Mouse (Mus musculus): ENCODE measurements at regions not wholly inside any gene's neighbourhood (a gene's known extent, or its start where the extent isn't known, plus 50 kb on each side); places are given as distances from the start of the nearest gene placed in this dataset.

- Histone ChIP-seq H3K4me1 (ENCODE audit: control insufficient read depth, insufficient read depth, low read length) (no peaks in the 10 kb centered on the region), H3K4me2 (ENCODE audit: low read depth, low read length) (no peak overlapping the region), H3K9ac (replicated peaks; ENCODE audit: low read length) (no peak overlapping the region), H3K9me3 (replicated peaks; ENCODE audit: control insufficient read depth, low read length) (no peaks in the 10 kb centered on the region), H3K4me3 (ENCODE audit: low read depth, low read length) (no peak overlapping the region), H3K36me3 (replicated peaks; ENCODE audit: control insufficient read depth, insufficient read depth, low read depth, low read length) (no peaks in the 10 kb centered on the region), H3K27me3 (ENCODE audit: control insufficient read depth, insufficient read depth, low read length) (no peaks in the 10 kb centered on the region), H3K27ac (replicated peaks; ENCODE audit: low read depth, low read length) (no peak overlapping the region)
- WGBS = 66% methylated on average over 6 of the region's 6 CpGs
- DNase-seq (ENCODE audit: low spot score) = no peak
- ATAC-seq (replicated peaks; ENCODE audit: insufficient number of reproducible peaks, low FRiP score, low TSS enrichment, low read depth) = no peak
Measured at GRCm38 (mm10) chr7:135823884-135824750, 108.0 kb upstream of the Mki67 start.

GRCm38 (mm10) chr7:135829246-135829645 lies 113.1 kb upstream of the Mki67 start:
- DNase-seq (ENCODE audit: low spot score) = no peak
- no peak overlapping the region for H3K4me3 ChIP-seq (ENCODE audit: low read depth, low read length)
- H3K9ac ChIP-seq (replicated peaks; ENCODE audit: low read length) = no peak overlapping the region
- no peak overlapping the region for H3K4me2 ChIP-seq (ENCODE audit: low read depth, low read length)
- 82% methylated on average over 2 of the region's 2 CpGs for WGBS
- no peaks in the 10 kb centered on the region for H3K36me3 ChIP-seq (replicated peaks; ENCODE audit: control insufficient read depth, insufficient read depth, low read depth, low read length)
- no peaks in the 10 kb centered on the region for H3K9me3 ChIP-seq (replicated peaks; ENCODE audit: control insufficient read depth, low read length)
- no peak overlapping the region for H3K27ac ChIP-seq (replicated peaks; ENCODE audit: low read depth, low read length)
- 0 out of 2 replicates have a peak, but pooled peaks cover 3% of the 10 kb centered on the region for H3K27me3 ChIP-seq (ENCODE audit: control insufficient read depth, insufficient read depth, low read length)
- H3K4me1 ChIP-seq (ENCODE audit: control insufficient read depth, insufficient read depth, low read length) = no peaks in the 10 kb centered on the region; the same call in 1 of the 2 replicates
- no peak for ATAC-seq (replicated peaks; ENCODE audit: insufficient number of reproducible peaks, low FRiP score, low TSS enrichment, low read depth)

GRCm38 (mm10) chr7:135833425-135833824 lies 117.3 kb upstream of the Mki67 start:
- Histone ChIP-seq H3K9me3 (replicated peaks; ENCODE audit: control insufficient read depth, low read length) (no peaks in the 10 kb centered on the region), H3K9ac (replicated peaks; ENCODE audit: low read length) (no peak overlapping the region), H3K27me3 (ENCODE audit: control insufficient read depth, insufficient read depth, low read length) (0 out of 2 replicates have a peak, but pooled peaks cover 3% of the 10 kb centered on the region), H3K36me3 (replicated peaks; ENCODE audit: control insufficient read depth, insufficient read depth, low read depth, low read length) (no peaks in the 10 kb centered on the region), H3K4me3 (ENCODE audit: low read depth, low read length) (no peak overlapping the region), H3K4me2 (ENCODE audit: low read depth, low read length) (no peak overlapping the region), H3K4me1 (ENCODE audit: control insufficient read depth, insufficient read depth, low read length) (peaks cover 11% of the 10 kb centered on the region), H3K27ac (replicated peaks; ENCODE audit: low read depth, low read length) (no peak overlapping the region)
- ATAC-seq (replicated peaks; ENCODE audit: insufficient number of reproducible peaks, low FRiP score, low TSS enrichment, low read depth) = no peak
- WGBS = 70% methylated on average over 9 of the region's 9 CpGs
- DNase-seq (ENCODE audit: low spot score) = no peak

- no peaks in the 10 kb centered on the region for H3K9me3 ChIP-seq (replicated peaks; ENCODE audit: control insufficient read depth, low read length)
- peak overlapping the region; percentile 32; the same call in 1 of the 2 replicates for H3K27ac ChIP-seq (replicated peaks; ENCODE audit: low read depth, low read length)
- no peak overlapping the region; the same call in 1 of the 2 replicates for H3K9ac ChIP-seq (replicated peaks; ENCODE audit: low read length)
- DNase-seq (ENCODE audit: low spot score) (peak; percentile 92), ATAC-seq (replicated peaks; ENCODE audit: insufficient number of reproducible peaks, low FRiP score, low TSS enrichment, low read depth) (peak; percentile 86)
- H3K36me3 ChIP-seq (replicated peaks; ENCODE audit: control insufficient read depth, insufficient read depth, low read depth, low read length) = no peaks in the 10 kb centered on the region
- H3K4me2 ChIP-seq (ENCODE audit: low read depth, low read length) = no peak overlapping the region
- WGBS = 37% methylated on average over 12 of the region's 12 CpGs
- H3K27me3 ChIP-seq (ENCODE audit: control insufficient read depth, insufficient read depth, low read length) = 0 out of 2 replicates have a peak, but pooled peaks cover 3% of the 10 kb centered on the region
- peaks cover 11% of the 10 kb centered on the region for H3K4me1 ChIP-seq (ENCODE audit: control insufficient read depth, insufficient read depth, low read length)
- H3K4me3 ChIP-seq (ENCODE audit: low read depth, low read length) = no peak overlapping the region
Measured at GRCm38 (mm10) chr7:135836808-135837733, 120.9 kb upstream of the Mki67 start.

- no peaks in the 10 kb centered on the region for H3K4me1 ChIP-seq (ENCODE audit: control insufficient read depth, insufficient read depth, low read length)
- no peaks in the 10 kb centered on the region for H3K36me3 ChIP-seq (replicated peaks; ENCODE audit: control insufficient read depth, insufficient read depth, low read depth, low read length)
- H3K27me3 ChIP-seq (ENCODE audit: control insufficient read depth, insufficient read depth, low read length) = no peaks in the 10 kb centered on the region
- no peaks in the 10 kb centered on the region for H3K9me3 ChIP-seq (replicated peaks; ENCODE audit: control insufficient read depth, low read length)
- WGBS = 90% methylated on average over 5 of the region's 5 CpGs
- ATAC-seq (replicated peaks; ENCODE audit: insufficient number of reproducible peaks, low FRiP score, low TSS enrichment, low read depth) = no peak
- no peak for DNase-seq (ENCODE audit: low spot score)
- no peak overlapping the region for H3K9ac ChIP-seq (replicated peaks; ENCODE audit: low read length)
- no peak overlapping the region for H3K27ac ChIP-seq (replicated peaks; ENCODE audit: low read depth, low read length)
- no peak overlapping the region for H3K4me3 ChIP-seq (ENCODE audit: low read depth, low read length)
- no peak overlapping the region for H3K4me2 ChIP-seq (ENCODE audit: low read depth, low read length)
Measured at GRCm38 (mm10) chr7:135844018-135844417, 127.9 kb upstream of the Mki67 start.

GRCm38 (mm10) chr7:135847304-135847703 lies 131.1 kb upstream of the Mki67 start:
- Histone ChIP-seq H3K36me3 (replicated peaks; ENCODE audit: control insufficient read depth, insufficient read depth, low read depth, low read length) (no peaks in the 10 kb centered on the region), H3K27ac (replicated peaks; ENCODE audit: low read depth, low read length) (no peak overlapping the region), H3K4me1 (ENCODE audit: control insufficient read depth, insufficient read depth, low read length) (no peaks in the 10 kb centered on the region), H3K4me2 (ENCODE audit: low read depth, low read length) (no peak overlapping the region), H3K4me3 (ENCODE audit: low read depth, low read length) (no peak overlapping the region), H3K27me3 (ENCODE audit: control insufficient read depth, insufficient read depth, low read length) (no peaks in the 10 kb centered on the region), H3K9me3 (replicated peaks; ENCODE audit: control insufficient read depth, low read length) (no peaks in the 10 kb centered on the region), H3K9ac (replicated peaks; ENCODE audit: low read length) (no peak overlapping the region)
- 73% methylated on average over 9 of the region's 9 CpGs for WGBS
- ATAC-seq (replicated peaks; ENCODE audit: insufficient number of reproducible peaks, low FRiP score, low TSS enrichment, low read depth) (no peak), DNase-seq (ENCODE audit: low spot score) (no peak)

- no peaks in the 10 kb centered on the region for H3K27me3 ChIP-seq (ENCODE audit: control insufficient read depth, insufficient read depth, low read length)
- H3K9ac ChIP-seq (replicated peaks; ENCODE audit: low read length) = no peak overlapping the region
- peak; percentile 27 for DNase-seq (ENCODE audit: low spot score)
- no peak overlapping the region for H3K4me3 ChIP-seq (ENCODE audit: low read depth, low read length)
- no peaks in the 10 kb centered on the region for H3K9me3 ChIP-seq (replicated peaks; ENCODE audit: control insufficient read depth, low read length)
- H3K4me1 ChIP-seq (ENCODE audit: control insufficient read depth, insufficient read depth, low read length) = no peaks in the 10 kb centered on the region
- no peaks in the 10 kb centered on the region for H3K36me3 ChIP-seq (replicated peaks; ENCODE audit: control insufficient read depth, insufficient read depth, low read depth, low read length)
- H3K4me2 ChIP-seq (ENCODE audit: low read depth, low read length) = no peak overlapping the region
- ATAC-seq (replicated peaks; ENCODE audit: insufficient number of reproducible peaks, low FRiP score, low TSS enrichment, low read depth) = no peak
- WGBS = 48% methylated on average over 4 of the region's 4 CpGs
- H3K27ac ChIP-seq (replicated peaks; ENCODE audit: low read depth, low read length) = no peak overlapping the region
Measured at GRCm38 (mm10) chr7:135848170-135848569, 132.0 kb upstream of the Mki67 start.

Data from embryonic facial prominence, embryonic 11.5 days (tissue).